Mouse (Mus musculus) gastrocnemius, adult 8-10 months (tissue): Measurements from ENCODE around the gene Efhd2. TPM values are rescaled to one million over a fixed set of nuclear protein-coding genes. Genes with fewer than 3 reads are reported as not detected.

Experiments
- DNase-seq, 2 experiments: peaks; one replicate each; pipeline ENCODE4 v3.0.0; 2022; ENCODE audit warnings: low spot score in 2 of 2
- total RNA-seq, 4 experiments: library from RNA; stranded (reverse); gene quantifications; 2 replicates each; pipeline ENCODE4 v1.2.4; 2022

The Efhd2 gene
- total RNA-seq = 1 to 10 TPM; 2.1 to 3.7 (median 3.1) TPM

DNA sequence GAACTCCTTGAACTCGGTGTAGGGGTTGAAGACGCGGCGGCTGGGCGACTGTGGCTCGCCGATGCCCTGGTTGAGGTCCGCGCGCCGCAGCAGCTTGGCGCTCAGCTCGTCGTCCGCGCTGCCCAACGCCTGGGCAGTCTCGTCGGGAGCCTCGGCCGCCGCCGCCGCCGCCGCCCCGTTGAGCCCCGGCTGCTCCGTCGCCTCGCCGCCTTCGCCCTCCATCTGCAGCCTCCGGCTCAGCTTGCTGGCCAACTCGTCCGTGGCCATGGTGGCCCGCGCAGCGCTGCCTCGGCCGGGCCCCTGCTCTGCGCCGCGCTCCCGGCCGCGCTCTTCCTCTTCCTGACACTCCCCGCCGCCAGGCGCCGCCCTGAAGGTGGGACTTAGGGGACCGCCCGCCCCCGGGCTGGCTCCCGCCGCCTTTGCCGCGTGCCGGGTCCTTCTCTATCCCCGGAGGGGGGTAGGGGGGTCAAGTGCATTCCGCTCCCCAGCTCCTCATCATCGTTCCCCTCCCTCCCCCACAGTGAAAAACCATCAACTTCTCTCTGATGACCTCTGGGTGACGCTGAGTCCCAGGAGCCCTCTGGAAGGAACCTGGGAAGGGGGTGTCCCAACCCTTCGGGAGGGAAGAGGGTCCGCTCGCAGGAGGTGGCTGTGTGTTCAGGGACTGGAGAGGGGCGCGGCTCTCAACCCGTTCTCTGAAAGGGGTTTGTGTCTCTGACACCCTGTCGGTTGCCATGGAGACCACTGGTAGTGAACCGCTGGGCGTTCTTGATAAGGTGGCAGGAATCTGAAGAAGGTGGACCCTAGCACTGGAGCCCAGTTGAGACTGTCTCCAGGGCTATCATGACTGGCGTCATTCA, at the start of gene Efhd2:
Efhd2 (minus strand) TSS at position 320 of the 860 bp plus-strand sequence.
- peak; percentile 50 to 58 for DNase-seq

- no peak for DNase-seq
Measured at GRCm38 (mm10) chr4:141923961-141924360, 49.2 kb upstream of the Efhd2 start.

- DNase-seq = no peak
Measured at GRCm38 (mm10) chr4:141920391-141920790, 45.7 kb upstream of the Efhd2 start.

- DNase-seq = no peak
Measured at GRCm38 (mm10) chr4:141917735-141918419, 43.2 kb upstream of the Efhd2 start.

GRCm38 (mm10) chr4:141914040-141914439, 39.3 kb upstream of the Efhd2 start:
- DNase-seq = peak in 1 of 2 experiments; percentile 16

DNA sequence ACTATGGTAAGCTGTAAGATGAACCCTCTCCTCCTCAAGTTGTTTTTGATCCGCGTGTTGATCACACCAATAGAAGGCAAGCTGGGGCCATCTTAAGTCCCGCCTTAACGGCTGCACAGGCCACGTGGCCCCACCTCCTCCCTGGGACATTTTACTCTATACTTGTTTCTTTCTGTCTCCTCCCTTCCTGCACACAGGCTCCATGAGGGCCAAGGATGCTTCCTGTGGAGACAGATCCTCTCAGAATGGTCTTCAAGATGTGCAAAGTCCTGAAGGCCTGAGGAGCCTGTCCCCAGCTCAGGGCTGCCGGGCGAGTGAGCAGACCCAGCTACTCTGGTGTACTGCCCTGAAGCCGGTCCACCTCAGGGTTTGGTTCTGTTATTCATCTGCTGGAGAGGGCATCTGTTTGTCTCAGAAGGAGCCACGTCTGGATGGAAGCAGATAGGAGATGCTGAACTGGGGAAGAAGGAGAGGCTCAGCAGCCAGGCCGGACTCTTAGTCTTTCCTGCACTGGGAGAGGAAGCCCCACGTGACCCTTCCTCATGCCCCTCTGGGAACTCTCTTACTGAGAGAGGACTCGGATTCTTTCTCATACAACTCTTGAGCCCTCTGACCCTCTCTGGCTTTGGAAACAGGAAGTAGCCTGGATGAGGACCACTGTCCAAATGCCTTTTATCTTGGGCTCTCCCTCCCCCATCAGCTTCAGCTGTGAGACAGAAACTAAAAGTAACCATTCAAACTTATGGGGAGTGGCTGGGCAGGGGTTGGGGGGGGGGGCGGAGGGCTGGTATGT, 38.7 kb upstream of the Efhd2 start:
- peak in 1 of 2 experiments; percentile 15 for DNase-seq

GRCm38 (mm10) chr4:141904710-141905109, 30.0 kb upstream of the Efhd2 start:
- no peak for DNase-seq

DNA sequence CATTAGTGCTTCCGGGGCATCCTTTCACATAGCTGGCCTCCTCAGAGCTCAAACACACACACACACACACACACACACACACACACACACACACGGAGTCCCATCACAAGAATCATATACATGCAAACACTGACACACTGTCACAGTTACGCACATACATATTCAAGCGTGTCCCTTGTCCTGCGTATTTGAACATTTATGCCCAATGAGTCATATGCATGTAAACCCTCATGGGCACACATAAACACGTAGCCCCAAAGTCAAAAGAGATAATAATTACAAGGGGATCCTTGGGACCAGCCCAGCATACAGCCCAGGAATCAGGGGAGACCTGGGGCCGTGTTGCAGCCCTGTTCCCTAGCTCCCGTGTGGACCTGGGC, 27.7 kb upstream of the Efhd2 start:
- no peak for DNase-seq

- DNase-seq = no peak
Measured at GRCm38 (mm10) chr4:141901711-141902478, 27.2 kb upstream of the Efhd2 start.

- no peak for DNase-seq
Measured at GRCm38 (mm10) chr4:141900421-141900820, 25.7 kb upstream of the Efhd2 start.

- DNase-seq = no peak
Measured at GRCm38 (mm10) chr4:141899936-141900335, 25.2 kb upstream of the Efhd2 start.

GRCm38 (mm10) chr4:141898905-141899304, 24.2 kb upstream of the Efhd2 start:
- no peak for DNase-seq

DNA sequence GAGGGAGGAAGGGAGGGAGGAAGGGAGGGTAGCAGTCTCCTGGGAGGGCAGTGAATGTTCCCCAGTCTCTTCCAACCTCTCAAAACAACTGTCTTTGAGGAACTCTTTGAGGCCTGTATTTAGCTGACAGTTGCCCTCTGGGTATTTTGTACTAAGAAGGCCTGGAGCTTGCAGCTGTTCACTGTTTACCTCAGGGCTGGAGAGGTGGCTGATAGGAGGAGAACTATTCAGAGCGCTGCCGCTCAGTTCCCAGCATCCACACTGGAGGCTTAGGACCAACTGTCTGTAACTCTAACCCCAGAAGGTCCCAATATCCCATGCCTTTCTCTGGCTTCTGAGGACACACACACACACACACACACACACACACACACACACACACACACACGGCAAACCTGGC, 23.1 kb upstream of the Efhd2 start:
- DNase-seq = no peak

DNA sequence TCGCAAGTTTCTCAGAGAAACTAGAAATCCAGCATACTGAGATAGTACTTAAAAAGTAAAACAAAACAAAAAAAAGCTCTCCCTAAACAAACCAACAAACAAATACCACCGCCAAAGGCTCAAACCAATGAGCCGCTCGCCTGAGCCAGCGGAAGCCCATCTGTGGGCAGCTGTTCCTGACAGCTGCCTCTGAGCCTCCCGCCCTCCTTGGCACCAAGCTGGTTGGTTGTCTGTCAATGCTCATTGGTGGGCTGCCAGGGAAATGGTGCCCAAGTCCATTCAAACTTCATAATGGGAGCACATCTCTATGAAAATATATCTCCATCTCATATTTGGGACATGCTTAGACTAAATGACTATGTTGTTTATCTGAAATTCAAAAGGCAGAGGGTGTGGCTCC, 22.5 kb upstream of the Efhd2 start:
- DNase-seq = no peak

- DNase-seq = no peak
Measured at GRCm38 (mm10) chr4:141895772-141896171, 21.1 kb upstream of the Efhd2 start.

DNA sequence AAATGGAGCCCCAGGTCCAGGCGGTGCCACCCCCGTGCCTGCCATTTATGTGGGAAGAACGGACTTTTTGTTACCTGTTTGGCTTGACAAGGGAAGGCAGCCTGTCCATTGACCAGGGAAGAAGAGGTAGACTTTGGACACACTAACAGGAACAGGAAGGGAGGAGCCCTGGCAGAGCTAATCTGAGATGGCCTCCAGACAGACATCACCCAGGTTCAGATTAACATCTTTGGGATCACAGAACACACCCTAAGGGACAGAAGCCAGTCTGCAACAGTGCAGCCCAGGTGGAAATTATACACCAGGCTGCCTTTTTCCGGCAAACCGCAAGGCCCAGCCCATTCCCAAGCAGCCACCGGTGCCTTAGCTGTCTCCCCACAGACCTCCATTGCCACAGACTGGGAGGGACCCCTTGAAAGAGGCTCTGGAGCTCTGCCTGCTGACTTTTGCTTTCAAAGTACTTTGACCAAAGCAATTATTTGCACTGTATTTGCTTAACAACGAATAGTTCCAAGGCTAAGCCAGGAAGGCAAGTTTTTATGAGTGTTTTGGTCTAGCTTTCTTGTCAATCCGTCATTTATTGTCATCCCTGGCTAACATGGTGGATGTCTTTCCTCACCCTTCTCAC, 18.6 kb upstream of the Efhd2 start:
- no peak for DNase-seq

GRCm38 (mm10) chr4:141886385-141886968, 11.8 kb upstream of the Efhd2 start:
- DNase-seq = no peak

- no peak for DNase-seq
Measured at GRCm38 (mm10) chr4:141885451-141885850, 10.7 kb upstream of the Efhd2 start.

- DNase-seq = no peak
Measured at GRCm38 (mm10) chr4:141882858-141883257, 8.1 kb upstream of the Efhd2 start.

DNA sequence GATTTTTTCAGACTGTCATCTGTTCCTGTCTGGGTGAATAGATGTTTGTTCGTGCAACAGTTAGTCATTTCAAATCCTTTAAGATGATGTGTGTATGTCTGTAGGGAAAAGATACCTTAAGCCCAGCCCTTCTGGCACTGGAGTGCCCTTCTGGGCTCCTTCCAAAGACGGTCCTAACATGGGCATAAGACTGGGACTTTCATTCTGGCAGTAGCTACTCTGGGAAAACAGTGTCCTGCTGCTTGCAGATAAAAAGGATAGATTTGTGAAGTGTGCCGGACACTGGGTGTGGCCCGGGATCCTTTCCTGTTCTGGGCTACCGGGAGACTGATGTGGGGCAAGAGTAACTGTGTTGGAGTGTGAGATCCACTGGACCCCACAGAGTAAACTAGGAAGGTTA, 7.2 kb upstream of the Efhd2 start:
- DNase-seq = no peak
